Mouse (Mus musculus) spleen, adult 2 months (tissue): ENCODE measurements around the gene Polr1b.

Experiments used
- CTCF ChIP-seq: fragments of 200-500 bp; IDR thresholded peaks from 2 replicates; pipeline ENCODE4 v1.5.1; 2011; ENCODE audit warnings: mild to moderate bottlenecking, inconsistent platforms; ENCODE audit not compliant: insufficient read depth, insufficient read length, insufficient replicate concordance; ENCODE audit errors: extremely low read depth
- POLR2A ChIP-seq: fragments of 200-500 bp; IDR thresholded peaks from 2 replicates; pipeline ENCODE4 v1.6.1; 2011; ENCODE audit warnings: low read depth, low read length, inconsistent platforms

- TF ChIP-seq CTCF: no peak
- TF ChIP-seq POLR2A: no peak
Measured at GRCm38 (mm10) chr2:129087520-129087919, 13.3 kb upstream of the Polr1b start.
